Mouse (Mus musculus): ENCODE data around the gene Hist1h2ag.
A peak's percentile ranks its signal among the peaks of the same experiment; 100 is the strongest.
"Not testable (repeated sequence)": the region's sequence is repeated elsewhere in the genome, so short reads cannot be mapped to it uniquely, and the experiment has no call there.

Hist1h2ag gene

DNA sequence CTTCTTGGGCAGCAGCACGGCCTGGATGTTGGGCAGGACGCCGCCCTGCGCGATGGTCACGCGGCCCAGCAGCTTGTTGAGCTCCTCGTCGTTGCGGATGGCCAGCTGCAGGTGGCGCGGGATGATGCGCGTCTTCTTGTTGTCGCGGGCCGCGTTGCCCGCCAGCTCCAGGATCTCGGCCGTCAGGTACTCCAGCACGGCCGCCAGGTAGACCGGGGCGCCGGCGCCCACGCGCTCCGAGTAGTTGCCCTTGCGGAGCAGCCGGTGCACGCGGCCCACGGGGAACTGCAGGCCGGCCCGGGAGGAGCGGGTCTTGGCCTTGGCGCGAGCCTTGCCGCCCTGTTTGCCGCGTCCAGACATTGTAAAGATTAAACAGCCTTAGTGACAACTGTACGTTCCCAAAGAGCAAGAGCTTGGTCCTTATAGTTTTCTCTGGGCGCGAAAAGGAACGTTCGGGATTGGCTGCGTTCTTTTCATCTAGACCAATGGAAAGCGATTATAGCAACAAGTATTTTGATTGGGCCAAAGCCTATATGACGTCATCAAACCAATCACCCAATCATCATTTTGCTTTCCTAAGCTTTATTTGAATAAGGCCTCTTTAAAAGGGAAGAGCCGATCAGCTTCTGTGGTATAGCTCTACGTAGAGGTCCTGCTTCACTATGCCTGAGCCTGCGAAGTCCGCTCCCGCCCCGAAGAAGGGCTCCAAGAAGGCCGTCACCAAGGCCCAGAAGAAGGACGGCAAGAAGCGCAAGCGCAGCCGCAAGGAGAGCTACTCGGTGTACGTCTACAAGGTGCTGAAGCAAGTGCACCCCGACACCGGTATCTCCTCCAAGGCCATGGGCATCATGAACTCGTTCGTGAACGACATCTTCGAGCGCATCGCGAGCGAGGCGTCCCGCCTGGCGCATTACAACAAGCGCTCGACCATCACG is at the start of gene Hist1h2ag, which contains the start of gene Hist1h2bj:
TSS of gene Hist1h2ag (minus strand) at position 377 of the 935 bp plus-strand sequence.
TSS of gene Hist1h2bj (plus strand) at position 647 of the 935 bp plus-strand sequence.
- DNase-seq: peak; percentile 80 to 88

DNA sequence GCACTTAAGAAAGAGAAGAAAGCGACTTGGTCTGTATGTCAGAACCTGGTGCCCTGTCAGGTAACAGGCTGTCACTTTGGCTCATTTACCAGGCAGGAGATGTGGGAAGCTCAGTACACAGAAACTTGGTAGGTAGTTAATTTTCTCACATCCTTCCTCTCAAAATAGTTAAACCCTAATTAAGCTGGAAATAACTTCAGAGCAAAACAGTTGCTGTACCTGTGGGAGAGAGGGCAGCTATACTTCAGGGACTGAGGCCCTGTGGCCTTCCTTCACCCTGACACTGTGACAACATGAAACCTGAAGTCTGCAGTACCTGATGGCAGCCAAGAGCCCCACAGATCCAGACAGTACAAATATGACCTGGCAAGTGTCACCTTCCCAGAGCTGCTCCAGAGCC is 41.4 kb upstream of the Hist1h2ag start, which contains the start of gene Vmn1r188:
TSS of gene Vmn1r188 (plus strand) at position 301 of the 400 bp plus-strand sequence.
- DNase-seq: not testable (repeated sequence)

DNA sequence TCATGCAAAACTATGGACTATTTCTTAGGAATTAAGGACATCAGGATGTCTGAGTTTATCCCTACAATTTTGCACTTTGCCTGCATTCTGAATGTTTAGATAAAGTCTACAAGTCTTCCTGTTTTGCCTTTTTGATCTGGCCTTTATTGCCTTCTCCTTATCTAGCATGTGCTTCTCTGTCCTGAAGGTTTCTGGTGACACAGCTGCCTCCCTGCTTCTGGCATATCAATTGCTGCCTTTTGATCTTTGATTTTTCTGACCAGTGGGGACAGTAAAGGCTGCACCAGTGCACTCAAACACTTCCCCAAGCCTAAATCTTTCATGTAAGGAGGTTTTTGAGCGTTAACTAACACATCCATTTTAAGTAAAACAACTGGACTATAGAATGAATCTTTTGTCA is 20.7 kb upstream of the Hist1h2ag start:
- no peak for DNase-seq

DNA sequence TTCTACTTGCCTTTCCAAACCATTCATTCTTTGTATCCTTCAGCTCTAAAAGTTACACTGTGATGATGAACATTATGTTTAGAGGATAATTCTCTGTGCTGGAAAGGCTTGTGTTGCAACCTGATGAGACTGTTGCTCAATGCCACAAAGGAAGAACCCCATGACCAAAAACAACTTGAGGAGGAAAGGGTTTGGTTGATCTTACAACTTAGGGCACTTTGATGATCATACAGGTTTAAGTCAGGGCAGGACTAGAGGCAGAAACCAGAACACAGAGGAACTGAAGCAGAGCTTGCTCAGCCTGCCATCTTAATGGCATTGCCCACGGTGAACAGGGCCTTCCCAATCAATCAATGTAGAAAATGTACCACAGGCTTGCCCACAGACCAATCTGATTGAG is 18.7 kb upstream of the Hist1h2ag start:
- no peak for DNase-seq

DNA sequence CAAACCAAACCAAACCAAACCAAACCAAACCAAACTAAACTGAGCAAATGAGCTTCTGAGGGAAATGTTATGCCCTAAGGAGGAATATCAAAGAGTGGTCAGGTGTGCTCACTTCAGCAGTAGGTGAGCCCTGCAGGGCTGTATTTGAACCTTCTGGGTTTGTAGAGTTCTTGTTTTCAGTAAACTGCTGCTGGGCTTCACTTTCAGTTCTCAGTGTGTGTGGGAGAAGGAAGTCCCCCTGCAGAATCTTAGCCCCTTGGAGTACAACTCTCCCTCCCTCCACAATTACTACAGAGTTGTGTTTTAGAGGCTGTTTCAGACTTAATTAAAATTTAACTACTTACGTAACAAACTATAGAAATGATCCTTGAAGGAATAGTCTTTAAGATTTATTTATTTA is 11.0 kb upstream of the Hist1h2ag start:
- no peak for DNase-seq

DNA sequence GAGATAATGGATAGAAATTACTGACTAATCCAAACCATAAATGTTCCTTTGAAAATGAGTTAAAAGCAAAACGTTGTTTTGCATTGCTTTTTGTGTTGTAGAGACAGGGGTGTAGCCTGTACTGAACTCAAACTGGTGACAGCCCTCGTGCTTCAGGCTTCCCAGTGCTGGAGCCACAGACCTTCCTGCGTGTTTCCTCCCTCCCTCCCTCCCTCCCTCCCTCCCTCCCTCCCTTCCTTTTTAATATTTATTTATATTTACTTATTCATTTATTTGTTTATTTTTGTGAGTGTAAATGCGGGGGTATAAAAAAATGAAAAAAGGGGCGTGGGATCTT is 8.7 kb upstream of the Hist1h2ag start:
- no peak for DNase-seq

DNA sequence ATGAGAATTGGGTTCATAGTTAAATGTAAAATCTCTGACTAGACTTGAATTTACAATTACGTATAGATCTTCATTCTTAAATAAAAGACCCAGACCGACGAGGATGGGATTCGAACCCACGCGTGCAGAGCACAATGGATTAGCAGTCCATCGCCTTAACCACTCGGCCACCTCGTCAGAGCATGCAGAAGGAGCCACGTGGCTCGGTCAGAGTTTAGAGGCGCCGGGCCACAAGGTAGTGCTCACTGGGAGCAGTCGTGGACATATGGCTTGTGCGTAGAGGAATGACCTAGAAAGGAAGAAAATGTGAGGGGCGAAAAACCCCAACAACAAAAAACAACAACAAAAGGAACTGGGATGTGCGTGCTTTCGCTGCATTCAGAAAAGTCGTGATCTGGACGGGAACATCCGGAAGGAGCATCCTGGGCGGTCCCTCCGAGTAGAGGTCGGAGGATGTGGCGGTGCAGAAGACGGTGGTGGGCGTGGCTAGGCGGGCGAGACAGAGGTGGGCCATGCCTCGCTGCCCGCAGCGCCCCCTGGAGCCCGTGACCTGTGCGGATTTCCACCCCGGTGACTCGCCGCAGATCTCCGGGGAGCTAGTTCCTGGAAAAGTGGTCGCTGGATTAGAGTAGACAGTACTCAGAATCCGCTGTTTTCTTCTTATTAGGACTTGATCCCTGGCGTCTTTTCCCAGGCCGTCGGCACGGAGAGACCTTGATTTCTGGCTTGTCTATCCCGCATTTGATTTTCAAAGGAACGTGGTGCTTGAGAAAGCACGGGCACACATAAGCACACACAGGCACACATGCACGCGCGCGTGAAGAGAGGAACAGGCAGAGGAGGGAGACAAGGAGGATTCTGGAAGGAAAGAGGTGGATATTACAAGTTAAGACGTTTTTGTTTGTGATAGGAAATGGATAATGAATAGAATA is 8.1 kb upstream of the Hist1h2ag start:
- peak; percentile 96 to 97 for DNase-seq

DNA sequence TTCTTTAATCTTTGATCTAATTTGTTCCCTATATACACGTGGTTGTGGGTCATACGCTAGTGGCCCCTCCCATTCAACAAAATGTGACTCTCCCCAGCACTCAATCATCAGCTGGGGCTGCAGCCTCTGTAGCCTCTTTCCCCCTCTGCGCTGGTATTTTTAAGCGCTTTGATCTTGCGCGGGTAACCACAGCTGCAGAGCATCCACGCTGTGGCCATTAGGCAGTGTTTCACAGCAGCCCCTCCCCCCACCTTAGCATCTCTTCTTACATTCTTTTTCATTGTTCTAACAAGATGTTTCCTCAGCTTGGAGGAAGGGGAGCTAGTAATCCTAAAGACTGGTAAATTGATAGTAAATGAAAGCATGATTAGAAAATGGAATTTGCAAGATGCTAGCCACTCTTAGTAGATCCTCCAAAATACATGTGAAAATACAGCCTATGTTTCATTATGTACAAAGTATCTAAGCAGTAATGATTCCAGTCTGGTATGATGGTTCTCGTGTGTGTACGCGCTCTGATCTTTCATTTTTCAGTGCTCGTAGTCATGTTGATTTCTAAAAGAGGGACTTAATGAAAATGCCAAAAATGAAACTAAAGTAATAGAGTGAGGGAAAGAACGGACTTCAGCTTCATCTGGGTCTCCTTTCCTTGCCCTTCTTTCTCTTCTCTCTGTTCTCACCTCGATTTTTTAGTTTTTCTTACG is 7.1 kb upstream of the Hist1h2ag start:
- peak; percentile 64 to 78 for DNase-seq

DNA sequence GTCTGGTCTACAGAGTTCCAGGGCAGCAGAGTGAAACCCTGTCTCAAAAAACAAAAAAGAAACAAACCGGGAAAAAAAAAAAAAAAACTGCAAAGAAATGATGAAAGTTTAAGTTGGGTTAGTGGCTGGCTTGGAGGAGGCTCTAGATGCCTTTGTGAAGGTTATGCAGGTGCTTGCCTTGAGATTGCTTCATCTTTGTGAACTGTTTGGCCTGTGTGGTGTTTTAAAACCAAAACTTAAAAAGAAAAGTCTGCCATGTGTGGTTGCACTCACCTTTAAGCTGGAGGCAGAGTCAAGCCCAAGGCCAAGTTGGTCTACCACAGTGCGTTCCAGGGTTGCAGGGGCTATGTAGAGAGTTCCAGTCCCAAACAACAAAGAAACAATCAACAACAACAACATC is 6.3 kb upstream of the Hist1h2ag start:
- DNase-seq: no peak

DNA sequence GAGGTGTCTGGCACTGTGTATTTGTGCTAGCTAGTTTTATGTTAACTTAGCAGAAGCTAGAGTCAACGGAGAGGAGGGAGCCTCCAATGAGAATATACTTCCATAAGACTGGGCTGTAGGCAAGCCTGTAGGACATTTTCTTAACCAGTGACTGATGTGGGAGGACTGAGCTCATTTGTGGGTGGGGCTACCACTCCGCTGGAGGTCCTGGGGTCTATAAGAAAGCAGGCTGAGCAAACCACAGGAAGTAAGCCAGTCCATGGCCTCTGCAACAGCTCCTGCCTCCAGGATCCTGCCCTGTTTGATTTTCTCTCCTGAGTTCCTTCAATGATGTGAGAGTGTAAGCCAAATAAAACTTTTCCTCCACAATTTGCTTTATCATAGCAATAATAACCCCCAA is 2.6 kb upstream of the Hist1h2ag start:
- no peak for DNase-seq

DNA sequence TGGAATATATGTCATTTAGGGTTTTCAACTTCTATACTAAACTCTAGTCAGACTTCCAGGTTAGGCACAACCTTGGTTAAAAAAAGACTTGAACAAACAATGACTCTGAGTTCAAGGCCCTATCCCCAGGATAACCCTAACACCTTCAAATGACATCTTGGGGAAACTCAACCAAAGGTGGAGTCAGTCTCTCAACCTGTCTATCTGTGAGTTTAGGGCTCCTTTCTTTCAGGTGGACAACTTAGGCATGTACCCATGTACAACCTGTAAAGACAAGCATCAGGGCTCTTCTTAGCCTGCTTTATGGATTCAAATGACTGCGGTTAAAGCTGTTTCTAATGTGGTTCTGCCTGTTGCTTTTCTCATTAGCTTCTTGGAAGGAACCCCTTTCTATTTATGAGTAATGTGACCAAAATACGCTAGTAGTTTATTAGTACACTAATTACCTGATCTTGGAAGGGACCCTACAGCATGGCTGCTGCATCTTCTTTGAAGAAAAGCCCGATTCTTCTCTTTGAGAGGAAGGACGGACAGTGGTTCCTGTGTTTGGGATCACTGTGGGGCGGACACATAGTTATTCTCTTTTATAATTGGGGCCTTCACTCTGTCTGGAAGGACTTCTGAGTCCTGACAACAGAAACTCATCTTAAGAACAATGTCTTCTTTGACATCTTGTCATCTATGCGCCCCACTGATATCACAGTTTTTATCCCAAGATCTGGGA is 1.9 kb upstream of the Hist1h2ag start:
- no peak for DNase-seq

DNA sequence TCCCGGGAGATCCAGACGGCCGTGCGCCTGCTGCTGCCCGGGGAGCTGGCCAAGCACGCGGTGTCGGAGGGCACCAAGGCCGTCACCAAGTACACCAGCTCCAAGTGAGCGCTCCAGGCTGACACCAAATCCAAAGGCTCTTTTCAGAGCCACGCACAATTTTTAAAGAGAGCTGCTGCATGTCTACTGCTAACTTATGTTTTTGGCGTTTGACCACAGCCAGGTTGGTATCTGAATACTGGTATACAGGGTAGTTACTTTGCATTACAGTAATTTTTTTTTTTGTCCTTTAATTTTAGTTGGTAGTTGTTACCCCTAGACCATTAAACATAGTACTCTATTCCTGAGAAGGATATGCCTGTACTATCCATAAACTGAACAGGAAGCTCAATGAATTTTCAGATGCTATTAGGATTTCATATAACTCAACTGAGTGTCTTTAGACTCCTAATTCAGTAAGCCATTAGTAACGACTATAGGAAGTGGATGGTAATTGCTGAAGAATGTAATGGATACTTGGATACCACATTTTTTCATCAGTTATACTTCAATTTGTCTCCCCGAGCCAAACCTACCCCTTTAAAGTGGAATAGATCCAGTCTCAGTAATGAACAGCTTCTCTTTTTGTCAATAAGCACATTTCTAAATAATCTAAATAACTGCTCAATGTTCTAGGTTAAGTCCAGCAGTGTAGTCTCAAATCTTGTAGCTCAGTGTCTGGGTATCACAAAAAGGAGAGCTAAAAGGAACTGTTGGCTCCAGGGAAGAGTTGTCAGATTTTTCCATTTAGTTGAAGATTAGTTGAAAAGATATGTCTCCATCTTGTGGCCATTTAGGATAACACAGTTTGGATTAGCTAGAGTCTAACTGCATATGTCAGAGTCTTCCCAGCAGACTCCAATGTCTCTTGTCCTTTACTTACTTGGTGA is 1.0 kb upstream of the Hist1h2ag start:
- peak in 1 of 2 experiments; percentile 36 for DNase-seq

DNA sequence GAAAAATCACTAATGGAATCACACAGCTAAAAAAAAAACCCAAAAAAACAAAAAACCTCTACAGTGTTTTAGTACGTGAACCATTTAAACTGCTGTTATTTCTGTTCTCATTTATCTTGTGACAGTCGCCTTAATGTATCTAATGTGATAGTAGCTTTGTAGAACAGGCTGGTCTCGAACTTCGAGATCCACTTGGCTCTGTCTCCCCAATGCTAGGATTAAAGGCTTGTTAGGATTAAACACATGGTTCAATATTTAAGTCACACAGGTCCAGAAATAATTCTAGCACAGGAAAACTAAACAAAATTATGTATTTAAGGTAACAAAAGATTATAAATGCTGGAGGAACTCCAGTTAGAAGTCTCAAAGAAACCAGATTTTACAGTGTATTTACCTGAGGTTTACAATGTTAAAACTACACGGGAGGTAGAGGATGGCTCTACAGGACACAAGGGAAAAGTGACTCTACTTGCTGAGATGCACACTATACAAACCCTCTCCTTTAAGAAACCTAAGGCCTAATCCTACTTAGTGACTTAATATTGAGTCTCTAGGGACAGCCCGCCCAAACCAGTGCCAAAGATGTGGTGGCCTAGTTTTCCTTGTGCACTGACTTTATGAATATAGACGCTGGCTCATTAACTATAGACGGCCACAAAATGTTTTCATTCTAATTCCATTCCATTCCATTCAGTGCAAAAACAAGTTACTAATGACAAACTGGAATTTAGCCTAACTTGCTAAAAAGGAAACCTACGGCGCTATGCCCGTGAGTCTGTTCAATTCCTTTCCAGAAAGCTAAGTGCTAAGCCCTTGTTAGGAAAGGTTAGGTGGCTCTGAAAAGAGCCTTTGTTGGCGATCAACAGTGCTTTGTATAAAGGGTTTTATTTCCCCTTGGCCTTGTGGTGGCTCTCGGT is 835 bp downstream of the Hist1h2ag start:
- no peak for DNase-seq

DNA sequence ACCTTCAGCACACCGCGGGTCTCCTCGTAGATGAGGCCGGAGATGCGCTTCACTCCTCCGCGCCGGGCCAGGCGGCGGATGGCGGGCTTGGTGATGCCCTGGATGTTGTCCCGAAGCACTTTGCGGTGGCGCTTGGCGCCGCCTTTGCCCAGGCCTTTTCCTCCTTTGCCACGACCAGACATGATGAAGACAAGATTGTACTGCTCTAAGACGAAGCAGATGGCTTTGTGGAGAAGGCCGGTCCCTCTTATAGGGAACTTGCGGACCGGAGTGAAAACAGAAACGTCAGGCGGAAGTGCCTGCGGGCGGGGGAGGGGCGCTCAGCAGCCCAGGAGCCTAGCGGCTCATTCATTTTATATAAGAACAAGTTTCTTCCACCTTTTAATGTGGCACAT is 1.6 kb downstream of the Hist1h2ag start, which contains the start of gene Hist1h4i:
TSS of gene Hist1h4i (minus strand) at position 221 of the 395 bp plus-strand sequence.
- DNase-seq: peak; percentile 97 to 98

DNA sequence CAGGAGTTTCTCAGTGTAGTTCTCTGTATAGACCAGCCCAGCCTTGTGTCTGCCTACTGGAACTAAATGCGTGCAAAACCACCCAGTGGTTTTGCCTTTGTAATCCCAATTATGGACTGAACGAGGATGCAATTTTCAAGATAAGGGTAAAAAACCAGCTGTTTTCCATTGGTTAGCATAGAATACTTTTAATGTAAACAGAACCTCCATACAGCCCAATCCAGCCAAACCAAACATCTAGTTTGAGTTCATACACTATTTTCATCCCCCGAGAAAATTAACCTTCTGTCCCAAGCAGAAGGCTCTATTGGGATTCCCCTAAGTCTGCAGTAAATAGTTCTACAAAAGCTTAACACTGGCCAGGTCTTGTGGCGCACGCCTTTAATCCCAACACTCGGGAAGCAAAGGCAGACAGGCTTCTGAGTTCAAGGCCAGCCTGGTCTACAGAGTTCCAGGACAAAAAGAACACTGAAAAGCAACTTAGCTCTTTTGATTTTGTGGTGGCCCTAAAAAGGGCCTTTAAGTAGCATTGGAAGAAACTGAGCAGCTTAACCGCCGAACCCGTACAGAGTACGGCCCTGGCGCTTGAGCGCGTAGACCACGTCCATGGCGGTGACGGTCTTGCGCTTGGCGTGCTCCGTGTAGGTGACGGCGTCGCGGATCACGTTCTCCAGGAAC is 2.1 kb downstream of the Hist1h2ag start:
- no peak for DNase-seq

DNA sequence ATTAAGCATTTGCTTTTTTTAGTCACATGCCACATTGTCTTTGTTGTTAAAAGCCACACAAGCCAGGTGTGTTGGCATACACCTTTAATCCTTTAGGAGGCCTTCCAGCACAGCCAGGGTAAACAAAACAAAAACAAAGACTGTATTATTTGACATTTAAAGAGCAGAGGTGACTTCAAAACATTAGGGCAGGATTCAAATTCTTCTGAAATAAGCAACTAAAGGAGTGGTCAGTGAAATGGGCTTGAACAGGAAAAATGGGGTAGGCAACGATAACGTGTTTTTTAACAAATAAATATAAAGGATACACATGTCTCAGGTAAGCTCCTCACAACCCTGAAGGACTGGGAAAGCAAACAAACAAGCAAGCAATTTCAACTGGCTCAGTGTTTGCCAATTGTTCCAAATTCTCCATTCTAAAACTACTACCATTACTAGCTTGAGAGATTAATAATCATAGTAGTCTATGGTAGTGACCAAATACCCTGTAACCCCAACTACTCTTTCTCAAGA is 2.7 kb downstream of the Hist1h2ag start:
- no peak for DNase-seq

DNA sequence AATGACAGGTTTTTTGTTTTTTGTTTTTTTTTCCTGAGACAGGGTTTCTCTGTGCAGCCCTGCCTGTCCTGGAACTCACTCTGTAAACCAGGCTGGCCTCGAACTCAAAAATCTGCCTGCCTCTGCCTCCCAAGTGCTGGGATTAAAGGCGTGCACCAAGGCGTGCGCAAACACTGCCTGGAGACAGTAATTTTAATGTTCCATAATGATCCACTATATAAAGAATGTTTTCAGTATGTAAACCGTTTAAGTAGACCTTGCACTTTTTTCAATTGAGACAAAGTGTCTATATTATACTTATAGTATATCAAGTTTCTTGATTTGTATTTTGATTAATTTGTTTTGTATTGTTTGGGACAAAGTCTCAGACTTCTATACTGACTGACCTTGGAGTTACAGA is 3.4 kb downstream of the Hist1h2ag start:
- no peak for DNase-seq

DNA sequence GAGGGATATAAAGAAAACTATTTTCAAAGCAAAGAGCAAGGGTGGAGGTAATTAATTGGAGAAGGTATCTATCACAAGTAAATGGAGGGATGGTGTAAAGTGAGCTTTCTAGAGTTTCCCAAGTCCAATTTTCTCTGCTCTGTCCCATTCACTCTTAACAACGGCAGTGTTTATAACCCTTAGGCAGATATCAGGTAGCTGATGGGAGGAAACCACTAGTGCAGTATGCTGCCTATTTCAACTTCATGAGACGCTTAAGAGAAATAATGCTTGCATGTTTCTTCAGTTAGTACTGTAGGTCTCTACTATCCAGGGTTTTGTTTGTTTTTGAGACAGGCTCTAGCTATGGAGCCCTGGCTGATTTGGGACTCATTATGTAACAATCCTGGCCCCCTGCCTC is 5.3 kb downstream of the Hist1h2ag start:
- DNase-seq: no peak

DNA sequence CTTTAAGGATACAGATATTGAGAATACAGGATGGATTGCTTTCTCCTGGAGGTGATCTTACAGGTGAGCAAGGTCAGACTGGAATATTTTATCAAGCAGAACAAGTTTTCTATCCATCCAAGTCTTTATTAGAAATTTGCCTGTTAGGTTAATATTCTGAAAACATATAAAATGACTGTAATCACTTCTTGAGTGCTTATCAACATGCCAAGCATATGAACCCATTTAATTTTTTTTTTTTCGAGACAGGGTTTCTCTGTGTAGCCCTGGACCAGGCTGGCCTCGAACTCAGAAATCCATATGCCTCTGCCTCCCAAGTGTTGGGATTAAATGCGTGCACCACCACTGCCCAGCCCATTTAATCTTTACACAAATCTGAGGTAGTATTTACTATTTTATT is 5.8 kb downstream of the Hist1h2ag start:
- DNase-seq: no peak

All from kidney, postnatal 4 days (tissue).